Mouse (Mus musculus): ENCODE measurements around the gene Apoc1. TPM values are rescaled to one million over a fixed set of nuclear protein-coding genes. Genes with fewer than 3 reads are reported as not detected.

Gene Apoc1
- total and polyA plus RNA-seq, 3 experiments: not detected

GRCm38 (mm10) chr7:19675824-19676223, 16.6 kb downstream of the Apoc1 start:
- DNase-seq (ENCODE audit: extremely low read depth): no peak
- peaks cover 3% of the 10 kb centered on the region for H3K27me3 ChIP-seq (replicated peaks)
- TF ChIP-seq JUN (IDR thresholded peaks at IDR 0.05; ENCODE audit: insufficient read depth, low read depth, low read length) (no peak), SIN3A (IDR thresholded peaks at IDR 0.05; ENCODE audit: low read length) (no peak), NRF1 (IDR thresholded peaks at IDR 0.05; ENCODE audit: low read depth, low read length) (no peak), JUND (conservative IDR thresholded peaks at IDR 0.05; ENCODE audit: low read depth, low read length) (no peak), SMC3 (IDR thresholded peaks at IDR 0.05; ENCODE audit: low read depth, low read length) (no peak), GABPA (IDR thresholded peaks at IDR 0.05; ENCODE audit: insufficient replicate concordance, low read depth, low read length) (no peak)
- no peak overlapping the region for H3K4me3 ChIP-seq (replicated peaks in 1 of 3; ENCODE audit: low read depth in 2 of 3, low read length in 2 of 3, poor library complexity in 1 of 3)
- in situ Hi-C loops (cut with MboI; ENCODE audit: low pct_ligation_motif_present, low pct_unique_long_range_greater_than_20kb, low sequenced_read_pairs) (no loop called here), dilution Hi-C loops (cut with MboI; ENCODE audit: extremely low pct_ligation_motif_present, extremely low pct_unique_long_range_greater_than_20kb, low sequenced_read_pairs) (no loop called here)
- no peaks in the 10 kb centered on the region for H3K36me3 ChIP-seq (replicated peaks in 1 of 2; ENCODE audit: control insufficient read depth in 1 of 2, insufficient read depth in 1 of 2, low read length in 1 of 2)
- H3K27ac ChIP-seq (ENCODE audit: insufficient read depth, low read depth): no peak overlapping the region
- H3K4me2 ChIP-seq (ENCODE audit: insufficient read depth, low read depth, poor library complexity, severe bottlenecking): no peak overlapping the region
- H3K4me1 ChIP-seq (ENCODE audit: control insufficient read depth in 1 of 2, insufficient read depth in 2 of 2): no peaks in the 10 kb centered on the region
- no peak overlapping the region for H3K9ac ChIP-seq (ENCODE audit: insufficient read depth, low read depth)
- H3K79me2 ChIP-seq (replicated peaks; ENCODE audit: control insufficient read depth, extremely low read depth, insufficient read depth, poor library complexity, severe bottlenecking): no peaks in the 10 kb centered on the region
- no peaks in the 10 kb centered on the region for H3K9me3 ChIP-seq (replicated peaks; ENCODE audit: low read length)

GRCm38 (mm10) chr7:19673083-19673699, 19.3 kb downstream of the Apoc1 start:
- in situ Hi-C loops (cut with MboI; ENCODE audit: low pct_ligation_motif_present, low pct_unique_long_range_greater_than_20kb, low sequenced_read_pairs) (no loop called here), dilution Hi-C loops (cut with MboI; ENCODE audit: extremely low pct_ligation_motif_present, extremely low pct_unique_long_range_greater_than_20kb, low sequenced_read_pairs) (no loop called here)
- peaks cover 0 to 11% of the 10 kb centered on the region in 2 experiments; a peak in 2 of 4 replicates for H3K4me1 ChIP-seq (ENCODE audit: control insufficient read depth in 1 of 2, insufficient read depth in 2 of 2)
- H3K9ac ChIP-seq (ENCODE audit: insufficient read depth, low read depth): no peak overlapping the region
- peaks cover 6% of the 10 kb centered on the region for H3K27me3 ChIP-seq (replicated peaks)
- no peaks in the 10 kb centered on the region for H3K36me3 ChIP-seq (replicated peaks in 1 of 2; ENCODE audit: control insufficient read depth in 1 of 2, insufficient read depth in 1 of 2, low read length in 1 of 2)
- no peaks in the 10 kb centered on the region for H3K79me2 ChIP-seq (replicated peaks; ENCODE audit: control insufficient read depth, extremely low read depth, insufficient read depth, poor library complexity, severe bottlenecking)
- H3K27ac ChIP-seq (ENCODE audit: insufficient read depth, low read depth): no peak overlapping the region
- H3K4me3 ChIP-seq (replicated peaks in 1 of 3; ENCODE audit: low read depth in 2 of 3, low read length in 2 of 3, poor library complexity in 1 of 3): no peak overlapping the region
- TF ChIP-seq ZKSCAN1 (IDR thresholded peaks at IDR 0.05; ENCODE audit: borderline replicate concordance, low read depth, low read length): no peak
- no peak for TF ChIP-seq CHD1 (IDR thresholded peaks at IDR 0.05; ENCODE audit: low read depth, low read length)
- TF ChIP-seq USF1 (IDR thresholded peaks at IDR 0.05; ENCODE audit: low read depth, low read length): no peak
- no peak for TF ChIP-seq SMC3 (IDR thresholded peaks at IDR 0.05; ENCODE audit: low read depth, low read length)
- no peak for TF ChIP-seq IRF4 (IDR thresholded peaks at IDR 0.05; ENCODE audit: low read depth, low read length)
- no peak for TF ChIP-seq GABPA (IDR thresholded peaks at IDR 0.05; ENCODE audit: insufficient replicate concordance, low read depth, low read length)
- TF ChIP-seq UBTF (IDR thresholded peaks at IDR 0.05; ENCODE audit: low read depth, low read length): no peak
- no peak for TF ChIP-seq BHLHE40 (IDR thresholded peaks at IDR 0.05; ENCODE audit: low read depth, low read length)
- no peak for TF ChIP-seq MAX (IDR thresholded peaks at IDR 0.05; ENCODE audit: low read length)
- TF ChIP-seq NELFE (IDR thresholded peaks at IDR 0.05; ENCODE audit: low read depth, low read length): no peak
- DNase-seq (ENCODE audit: extremely low read depth): no peak
- no peak overlapping the region for H3K4me2 ChIP-seq (ENCODE audit: insufficient read depth, low read depth, poor library complexity, severe bottlenecking)
- no peaks in the 10 kb centered on the region for H3K9me3 ChIP-seq (replicated peaks; ENCODE audit: low read length)

All from CH12.LX (cell line).